Mouse (Mus musculus): ENCODE results near the gene Olfr789.

Gene Olfr789

GRCm38 (mm10) chr10:129484452-129484851, at the start of gene Olfr789:
TSS of gene Olfr789 (plus strand) at chr10:129484752.
- DNase-seq (ENCODE audit: low spot score in 2 of 2) = no peak

GRCm38 (mm10) chr10:129461562-129461961, 23.0 kb upstream of the Olfr789 start, which contains the start of gene Olfr787:
TSS of gene Olfr787 (plus strand) at chr10:129461862.
- no peak for DNase-seq (ENCODE audit: low spot score in 2 of 2)

- DNase-seq (ENCODE audit: low spot score in 2 of 2) = no peak
These were observed 13.9 kb upstream of the Olfr789 start, which contains the start of gene Olfr788 for GRCm38 (mm10) chr10:129470698-129471097. TSS of gene Olfr788 (plus strand) at chr10:129470998.

GRCm38 (mm10) chr10:129473256-129473655, 11.3 kb upstream of the Olfr789 start:
- DNase-seq (ENCODE audit: low spot score in 2 of 2) = no peak

GRCm38 (mm10) chr10:129473723-129474122, 10.8 kb upstream of the Olfr789 start:
- no peak for DNase-seq (ENCODE audit: low spot score in 2 of 2)

GRCm38 (mm10) chr10:129490101-129490500, 5.5 kb downstream of the Olfr789 start:
- DNase-seq (ENCODE audit: low spot score in 2 of 2) = peak; percentile 18 to 30

- DNase-seq (ENCODE audit: low spot score in 2 of 2) = no peak
These were observed 13.6 kb downstream of the Olfr789 start, which contains the start of gene Olfr790 for GRCm38 (mm10) chr10:129498192-129498591. TSS of gene Olfr790 (plus strand) at chr10:129498492.

- no peak for DNase-seq (ENCODE audit: low spot score in 2 of 2)
These were observed 36.9 kb downstream of the Olfr789 start, which contains the start of gene Olfr791 for GRCm38 (mm10) chr10:129521492-129521891. TSS of gene Olfr791 (plus strand) at chr10:129521792.

- no peak for DNase-seq (ENCODE audit: low spot score in 2 of 2)
These were observed 54.3 kb downstream of the Olfr789 start, which contains the start of gene Olfr792 for GRCm38 (mm10) chr10:129538862-129539261. TSS of gene Olfr792 (plus strand) at chr10:129539162.
